Mouse (Mus musculus): ENCODE results near the gene Col8a2.
A peak's percentile ranks its signal among the peaks of the same experiment; 100 is the strongest.

Col8a2 gene

GRCm38 (mm10) chr4:126296617-126297101, 10.1 kb downstream of the Col8a2 start:
- no peak for DNase-seq (ENCODE audit: extremely low read depth, insufficient read length, low spot score)

- peak; percentile 62 for DNase-seq (ENCODE audit: extremely low read depth, insufficient read length, low spot score)
These were observed 14.5 kb downstream of the Col8a2 start for GRCm38 (mm10) chr4:126300916-126301583.

- DNase-seq (ENCODE audit: extremely low read depth, insufficient read length, low spot score) = no peak
These were observed 15.2 kb downstream of the Col8a2 start for GRCm38 (mm10) chr4:126301584-126302309.

- DNase-seq (ENCODE audit: extremely low read depth, insufficient read length, low spot score) = no peak
These were observed 17.3 kb downstream of the Col8a2 start for GRCm38 (mm10) chr4:126303877-126304276.

- no peak for DNase-seq (ENCODE audit: extremely low read depth, insufficient read length, low spot score)
These were observed 18.8 kb downstream of the Col8a2 start for GRCm38 (mm10) chr4:126305428-126305827.

GRCm38 (mm10) chr4:126306058-126306457, 19.5 kb downstream of the Col8a2 start:
- DNase-seq (ENCODE audit: extremely low read depth, insufficient read length, low spot score) = no peak

GRCm38 (mm10) chr4:126306827-126307226, 20.2 kb downstream of the Col8a2 start:
- no peak for DNase-seq (ENCODE audit: extremely low read depth, insufficient read length, low spot score)

GRCm38 (mm10) chr4:126309211-126309921, 22.8 kb downstream of the Col8a2 start:
- DNase-seq (ENCODE audit: extremely low read depth, insufficient read length, low spot score) = no peak

GRCm38 (mm10) chr4:126309922-126310309, 23.3 kb downstream of the Col8a2 start:
- DNase-seq (ENCODE audit: extremely low read depth, insufficient read length, low spot score) = peak; percentile 31

- no peak for DNase-seq (ENCODE audit: extremely low read depth, insufficient read length, low spot score)
These were observed 23.8 kb downstream of the Col8a2 start for GRCm38 (mm10) chr4:126310344-126310743.

GRCm38 (mm10) chr4:126311566-126312200, 25.1 kb downstream of the Col8a2 start:
- no peak for DNase-seq (ENCODE audit: extremely low read depth, insufficient read length, low spot score)

GRCm38 (mm10) chr4:126313202-126313601, 26.6 kb downstream of the Col8a2 start:
- no peak for DNase-seq (ENCODE audit: extremely low read depth, insufficient read length, low spot score)

- DNase-seq (ENCODE audit: extremely low read depth, insufficient read length, low spot score) = no peak
These were observed 27.8 kb downstream of the Col8a2 start for GRCm38 (mm10) chr4:126314393-126314792.

- DNase-seq (ENCODE audit: extremely low read depth, insufficient read length, low spot score) = no peak
These were observed 29.3 kb downstream of the Col8a2 start for GRCm38 (mm10) chr4:126315931-126316330.

- no peak for DNase-seq (ENCODE audit: extremely low read depth, insufficient read length, low spot score)
These were observed 29.9 kb downstream of the Col8a2 start for GRCm38 (mm10) chr4:126316443-126317040.

GRCm38 (mm10) chr4:126319806-126320205, 33.2 kb downstream of the Col8a2 start:
- no peak for DNase-seq (ENCODE audit: extremely low read depth, insufficient read length, low spot score)

GRCm38 (mm10) chr4:126321111-126321853, 34.7 kb downstream of the Col8a2 start, which contains the start of gene Adprhl2:
Adprhl2 (minus strand) TSS chr4:126321703.
- DNase-seq (ENCODE audit: extremely low read depth, insufficient read length, low spot score) = peak; percentile 94

- no peak for DNase-seq (ENCODE audit: extremely low read depth, insufficient read length, low spot score)
These were observed 35.4 kb downstream of the Col8a2 start for GRCm38 (mm10) chr4:126321854-126322511.

- DNase-seq (ENCODE audit: extremely low read depth, insufficient read length, low spot score) = no peak
These were observed 36.1 kb downstream of the Col8a2 start for GRCm38 (mm10) chr4:126322646-126323045.

Data from 3134 (cell line).